Mouse (Mus musculus) adrenal gland, postnatal 14 days (tissue): Measurements from ENCODE around the gene Aacs. TPM values are rescaled to one million over a fixed set of nuclear protein-coding genes. Genes with fewer than 3 reads are reported as not detected.
"Not testable (repeated sequence)": the region's sequence is repeated elsewhere in the genome, so short reads cannot be mapped to it uniquely, and the experiment has no call there.

Experiments
- DNase-seq: peaks from one replicate; pipeline ENCODE4 v3.0.0; 2021; ENCODE audit warnings: mixed read lengths
- long read RNA-seq, 2 experiments: library from polyadenylated mRNA; stranded (forward); transcript quantifications; one replicate each; pipeline ENCODE4 v2.0.0; 2021
- total RNA-seq: library from RNA; stranded (reverse); gene quantifications from 2 replicates; pipeline ENCODE4 v1.2.3, GENCODE M21; 2021

Aacs gene
- total RNA-seq: 25.4 and 27.3 TPM in 2 replicates
- long read RNA-seq, experiment 1, transcript Aacs-201 (18 exons, 3,239 nt): major isoform, 34 of 46 reads
- long read RNA-seq, experiment 1, partial matches to known transcripts: 4 of 46 reads
- long read RNA-seq, experiment 1, other reads (novel, unspliced or antisense): 8 of 46 reads
- long read RNA-seq, experiment 2, transcript Aacs-201 (18 exons, 3,239 nt): major isoform, 24 of 39 reads
- long read RNA-seq, experiment 2, partial matches to known transcripts: 11 of 39 reads
- long read RNA-seq, experiment 2, other reads (novel, unspliced or antisense): 4 of 39 reads

DNA sequence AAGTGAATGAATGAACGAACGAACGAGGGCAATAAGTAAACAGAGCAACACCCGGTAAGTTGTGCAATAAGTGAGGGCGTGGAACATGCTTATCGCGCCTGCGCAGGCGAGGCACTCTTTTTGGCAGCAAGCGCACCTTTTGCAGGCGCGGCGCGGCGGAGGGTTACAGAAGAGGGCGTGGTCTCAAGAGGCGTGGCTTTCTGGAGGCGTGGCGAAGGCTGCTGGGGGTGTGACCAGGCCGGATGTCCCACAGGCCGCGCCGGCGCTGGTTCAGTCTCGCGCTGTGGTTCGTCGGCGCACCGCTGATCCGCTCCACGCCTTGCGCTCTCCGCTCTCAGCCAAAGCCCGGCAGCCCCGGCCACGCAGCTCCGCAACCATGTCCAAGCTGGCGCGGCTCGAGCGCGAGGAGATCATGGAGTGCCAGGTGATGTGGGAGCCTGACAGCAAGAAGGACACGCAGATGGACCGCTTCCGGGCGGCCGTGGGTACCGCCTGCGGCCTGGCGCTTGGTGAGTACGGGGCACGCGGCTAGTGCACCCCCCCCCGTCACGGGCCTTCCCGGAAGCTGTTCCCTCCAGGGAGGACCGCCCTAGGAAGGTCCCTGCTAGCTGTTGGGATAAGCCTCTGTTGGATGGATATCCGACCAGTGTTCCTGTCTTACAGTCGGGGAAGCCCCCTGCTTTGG, at the start of gene Aacs:
Aacs (plus strand) TSS at position 214 of the 685 bp plus-strand sequence.
- DNase-seq: peak; percentile 98

DNA sequence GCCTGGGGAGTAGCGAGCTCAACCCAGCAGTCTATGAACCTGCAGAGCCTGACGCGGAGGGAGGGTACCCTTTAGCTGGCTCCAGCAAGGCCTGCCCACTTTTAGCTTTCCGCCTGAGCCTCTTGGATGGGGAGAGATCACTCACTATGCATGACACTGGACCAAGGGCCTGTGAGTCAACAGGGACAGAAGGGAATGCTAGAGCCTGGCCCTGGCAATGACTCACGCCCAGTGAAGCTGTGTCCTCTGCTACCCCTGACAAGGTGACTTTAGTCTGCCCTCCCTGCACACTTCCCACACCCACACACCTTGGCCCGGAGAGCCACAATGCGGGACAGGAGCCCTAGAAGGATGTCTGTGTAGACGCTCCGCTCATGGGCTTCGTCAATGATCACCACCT, 49.3 kb upstream of the Aacs start:
- DNase-seq: peak; percentile 61

DNA sequence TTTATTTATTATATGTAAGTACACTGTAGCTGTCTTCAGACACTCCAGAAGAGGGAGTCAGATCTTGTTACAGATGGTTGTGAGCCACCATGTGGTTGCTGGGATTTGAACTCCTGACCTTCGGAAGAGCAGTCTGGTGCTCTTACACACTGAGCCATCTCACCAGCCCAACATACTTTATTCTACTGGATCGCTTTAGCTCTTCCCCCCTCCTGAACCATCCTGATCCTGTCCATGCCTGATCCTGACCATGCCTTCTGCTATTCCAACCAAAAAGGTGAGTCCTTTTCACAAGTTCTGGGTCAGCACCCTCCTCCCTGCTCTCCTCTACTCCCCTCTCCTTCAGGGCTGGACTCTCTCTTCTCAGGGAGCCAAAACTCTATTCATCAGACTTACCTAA, 43.3 kb upstream of the Aacs start:
- not testable (repeated sequence) for DNase-seq

DNA sequence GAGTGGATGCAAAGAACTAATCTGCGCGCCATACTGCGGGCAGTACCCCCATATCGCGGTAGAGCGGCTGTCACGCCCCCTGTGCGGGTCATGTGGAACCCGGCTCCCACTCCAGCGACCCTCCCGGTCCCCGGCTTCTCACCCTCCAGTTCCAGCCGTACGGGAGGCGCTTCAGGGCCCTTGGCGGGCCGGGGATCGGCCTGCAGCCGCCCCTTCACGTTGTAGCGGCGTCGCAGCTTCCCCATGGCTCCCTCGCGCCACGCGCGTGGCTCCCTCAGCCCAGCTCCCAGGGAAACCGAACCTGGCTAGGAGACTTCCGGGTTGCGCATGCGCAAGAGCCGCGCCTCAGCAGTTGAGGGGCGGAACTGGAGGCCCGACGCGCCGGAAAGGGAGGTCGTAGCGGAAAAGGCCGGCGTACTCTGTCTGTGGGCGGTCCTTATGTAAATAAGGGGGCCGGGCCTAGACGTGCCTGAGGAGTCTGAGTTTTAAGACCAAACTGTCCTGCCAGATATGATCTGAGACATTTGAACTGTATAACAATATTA, 41.7 kb upstream of the Aacs start, which contains the start of gene Dhx37:
Dhx37 (minus strand) TSS at position 329 of the 545 bp plus-strand sequence.
- DNase-seq: peak; percentile 97

DNA sequence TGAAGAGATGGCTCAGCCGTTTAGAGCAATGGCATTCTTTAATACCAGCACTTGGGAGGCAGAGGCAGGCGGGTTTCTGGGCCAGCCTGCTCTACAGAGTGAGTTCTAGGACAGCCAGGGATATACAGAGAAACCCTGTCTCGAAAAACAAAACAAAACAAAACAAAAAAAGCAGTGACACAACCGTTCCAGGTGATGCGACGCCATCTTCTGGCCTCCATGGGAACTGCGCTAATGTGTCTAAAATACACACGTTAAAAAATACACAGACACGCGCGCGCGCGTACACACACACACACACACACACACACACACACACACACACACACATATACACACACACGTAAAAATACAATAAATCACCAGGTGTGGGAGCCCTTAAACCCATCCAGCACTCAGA, 41.3 kb upstream of the Aacs start:
- DNase-seq: not testable (repeated sequence)

DNA sequence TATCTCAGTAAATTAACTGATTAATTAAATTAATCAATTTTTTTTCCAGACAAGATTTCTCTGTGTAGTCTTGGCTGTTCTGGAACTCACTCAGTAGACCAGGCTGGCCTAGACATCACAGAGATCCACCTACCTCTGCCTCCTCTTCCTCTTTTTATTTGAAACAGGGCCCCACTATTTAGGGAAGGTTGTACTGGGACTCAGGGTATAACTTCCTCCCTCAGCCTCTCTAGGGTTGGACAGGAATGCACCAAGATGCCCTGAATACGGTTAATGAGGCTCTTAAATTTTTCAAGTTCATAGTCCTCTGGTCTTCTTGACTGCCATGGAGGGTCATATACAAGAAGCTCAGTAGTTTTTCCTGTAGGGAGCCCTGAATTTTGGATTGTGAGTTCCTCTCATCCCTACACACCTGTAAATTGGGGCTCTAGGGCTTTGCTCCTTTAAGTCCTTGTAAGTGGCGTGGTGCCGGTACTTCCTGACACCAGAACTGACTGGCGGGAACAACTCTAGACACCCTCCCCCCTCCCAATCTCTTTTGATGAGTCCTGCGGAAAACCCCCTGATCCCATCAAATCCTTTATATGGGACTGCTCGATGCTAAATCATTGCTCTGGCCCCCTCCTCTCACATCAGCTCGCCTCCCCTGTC, 34.9 kb upstream of the Aacs start:
- DNase-seq: no peak

DNA sequence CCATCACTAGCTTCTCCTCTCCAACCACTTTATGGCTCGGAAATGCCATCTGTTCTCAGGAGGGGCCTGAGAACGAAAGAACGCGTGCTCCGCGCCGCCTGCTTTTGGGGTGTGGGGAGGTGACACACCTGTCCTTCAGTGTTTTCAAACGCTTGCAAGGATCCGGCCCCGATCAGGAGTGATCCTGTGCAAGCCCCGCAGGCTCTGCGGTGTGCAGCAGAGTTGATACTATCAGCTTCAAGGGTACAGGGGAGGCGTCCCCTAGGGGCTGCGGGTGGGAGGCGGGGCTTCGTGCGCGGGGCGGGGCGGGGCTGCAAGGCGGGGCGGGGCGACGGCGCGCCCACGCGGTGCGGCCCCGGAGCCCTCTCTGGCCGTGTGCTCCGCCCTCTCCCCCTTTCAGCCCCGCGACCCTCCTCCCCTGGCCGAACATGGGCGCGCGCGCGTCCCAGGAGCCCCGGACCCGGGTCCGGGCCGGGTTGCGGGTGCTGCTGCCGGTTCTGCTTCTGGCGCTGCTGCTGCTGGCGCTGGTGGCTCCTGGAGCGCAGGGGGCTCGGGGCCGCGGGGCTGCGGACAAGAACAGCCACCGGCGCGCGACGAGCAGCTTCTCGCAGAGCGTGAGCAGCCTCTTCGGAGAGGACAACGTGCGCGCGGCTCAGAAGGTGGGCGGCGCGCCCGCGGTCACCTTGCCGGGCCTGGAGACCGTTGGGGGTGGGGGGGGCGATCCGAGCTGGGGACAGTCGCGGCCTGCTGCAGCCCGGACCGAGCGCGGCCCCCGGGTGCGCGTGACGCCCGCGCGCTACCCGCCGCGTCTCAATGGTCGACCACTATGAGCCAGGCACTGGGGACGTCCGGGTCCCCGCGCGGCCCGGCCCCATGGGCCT, 34.1 kb upstream of the Aacs start, which contains the start of gene Bri3bp:
Bri3bp (plus strand) TSS at position 335 of the 881 bp plus-strand sequence.
- DNase-seq: peak; percentile 76

DNA sequence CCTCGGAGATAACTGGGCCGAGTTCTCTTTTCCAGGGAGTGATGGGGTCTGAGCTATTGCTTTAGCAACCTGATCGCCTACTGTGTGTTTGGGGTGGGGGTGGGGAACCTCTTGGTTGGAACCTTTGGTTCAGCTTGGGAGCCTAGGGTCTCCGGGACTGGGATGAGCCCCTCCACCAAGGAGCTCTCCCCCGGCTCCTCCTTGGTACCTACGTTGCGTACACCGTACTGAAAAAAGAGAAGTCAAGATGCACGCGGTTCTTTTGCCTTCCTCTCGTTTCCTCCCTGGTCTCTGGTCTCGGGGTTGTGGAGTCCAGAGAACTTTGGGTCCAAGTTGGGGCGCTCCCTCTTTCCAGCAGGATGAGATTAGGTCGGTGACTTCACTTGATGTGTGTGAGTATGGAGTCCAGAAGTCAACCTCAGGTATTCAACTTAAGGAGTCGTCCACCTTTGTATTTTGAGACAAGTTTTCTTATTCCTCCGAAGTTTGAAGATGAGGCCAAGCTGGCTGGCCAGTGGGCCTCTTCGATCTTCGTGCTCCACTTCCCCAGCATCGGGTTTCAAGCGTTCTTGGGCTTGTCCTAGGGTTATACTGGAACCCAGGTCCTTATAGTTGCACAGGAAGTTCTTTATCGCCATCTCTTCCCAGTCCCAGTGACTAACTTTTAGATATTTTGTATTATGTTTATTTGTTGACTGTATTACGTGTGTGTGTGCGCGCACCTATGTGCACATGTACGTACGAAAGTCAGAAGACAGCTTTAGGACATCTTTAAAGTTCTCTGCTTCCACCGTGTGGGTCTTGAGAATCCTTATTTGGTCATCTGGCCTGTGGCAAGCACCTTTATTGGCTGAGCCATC, 33.2 kb upstream of the Aacs start:
- no peak for DNase-seq

DNA sequence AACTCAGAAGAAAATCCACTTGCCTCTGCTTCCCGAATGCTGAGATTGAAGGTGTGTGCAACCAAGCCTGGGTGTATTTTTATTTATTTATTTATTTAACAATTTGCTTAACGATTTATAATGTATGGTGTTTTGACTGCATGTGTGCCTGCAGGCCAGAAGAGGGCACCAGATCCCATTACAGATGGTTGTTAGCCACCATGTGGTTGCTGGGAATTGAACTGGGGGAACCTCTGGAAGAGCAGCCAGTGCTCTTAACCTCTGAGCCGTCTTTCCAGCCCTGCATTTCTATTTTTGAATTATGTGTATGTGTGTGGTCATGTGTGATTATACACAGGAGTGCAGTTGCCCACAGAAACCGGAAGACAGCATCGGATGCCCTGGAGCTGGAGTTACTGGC, 32.3 kb upstream of the Aacs start:
- DNase-seq: no peak

DNA sequence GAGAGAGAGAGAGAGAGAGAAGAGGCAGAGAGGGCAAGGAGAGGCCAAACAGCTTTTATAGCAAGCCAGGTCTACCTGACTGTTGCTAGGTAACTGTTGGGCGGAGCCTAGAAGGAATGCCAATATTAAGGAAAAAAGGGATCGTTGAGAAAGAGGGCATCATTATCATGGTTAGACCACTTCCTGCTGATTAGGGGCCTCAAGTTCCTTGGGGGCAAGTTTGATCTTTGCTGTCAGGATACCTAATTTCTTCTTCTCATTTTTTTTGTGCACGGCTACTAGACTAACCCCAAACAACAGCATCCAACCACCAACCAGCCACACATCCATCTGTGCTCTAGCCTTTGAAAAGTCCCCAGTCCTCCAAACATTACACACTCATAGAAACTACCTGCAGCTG, 31.7 kb upstream of the Aacs start:
- no peak for DNase-seq

DNA sequence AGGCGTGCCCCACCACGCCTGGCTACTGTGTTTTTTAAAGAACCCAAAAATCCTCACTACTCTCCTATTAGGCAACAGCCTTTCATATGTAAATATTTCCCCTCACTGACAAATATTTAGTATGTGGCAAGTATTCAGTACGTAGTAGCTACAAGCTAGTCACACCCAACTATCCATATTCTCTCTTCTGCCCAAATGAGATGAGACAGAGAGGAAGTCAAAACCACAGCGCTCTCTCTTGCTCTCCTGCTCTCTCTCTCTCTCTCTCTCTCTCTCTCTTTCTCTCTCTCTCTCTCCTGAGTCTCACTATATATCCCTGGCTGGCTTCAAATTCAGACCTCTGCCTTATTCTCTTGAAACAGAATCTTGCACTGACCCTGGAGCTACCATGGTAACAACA, 31.1 kb upstream of the Aacs start:
- no peak for DNase-seq

DNA sequence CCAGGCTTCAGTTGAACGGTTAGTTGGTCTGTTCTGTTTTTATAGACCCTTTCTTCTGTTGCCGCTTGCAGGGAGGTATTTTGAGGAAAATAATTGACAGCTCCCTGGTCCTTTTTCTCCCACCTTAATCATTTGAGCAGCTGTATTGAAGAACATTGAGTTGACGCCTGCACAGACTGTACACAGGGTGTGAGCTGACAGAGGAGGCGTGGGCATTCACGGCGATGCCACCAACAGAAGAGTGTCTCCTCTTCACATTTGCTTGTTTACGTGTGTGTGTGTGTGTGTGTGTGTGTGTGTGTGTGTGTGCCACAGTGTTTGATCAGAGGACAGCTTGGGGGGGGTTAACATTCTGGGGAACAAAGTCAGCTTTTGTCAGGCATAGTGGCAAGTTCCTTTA, 29.3 kb upstream of the Aacs start:
- no peak for DNase-seq

DNA sequence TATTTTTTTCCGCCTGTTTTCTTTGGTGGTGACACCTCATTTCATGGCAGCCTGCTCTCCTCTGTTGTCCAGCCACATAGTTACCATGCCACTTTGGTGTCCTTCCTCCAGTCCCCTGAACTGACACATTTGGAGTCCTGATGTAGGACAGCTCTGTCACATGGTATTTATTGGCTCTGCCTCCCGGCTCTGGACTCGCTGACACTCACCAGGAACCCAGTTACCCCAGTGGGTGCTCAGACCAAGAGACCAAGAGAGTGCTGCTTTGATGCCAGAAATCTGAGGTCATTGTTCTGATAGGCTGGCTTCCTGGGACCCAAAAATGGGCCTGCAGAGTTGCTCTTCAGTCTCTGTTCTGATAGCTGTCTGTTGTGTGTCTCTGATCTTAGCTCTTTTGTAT, 27.6 kb upstream of the Aacs start:
- peak; percentile 57 for DNase-seq

DNA sequence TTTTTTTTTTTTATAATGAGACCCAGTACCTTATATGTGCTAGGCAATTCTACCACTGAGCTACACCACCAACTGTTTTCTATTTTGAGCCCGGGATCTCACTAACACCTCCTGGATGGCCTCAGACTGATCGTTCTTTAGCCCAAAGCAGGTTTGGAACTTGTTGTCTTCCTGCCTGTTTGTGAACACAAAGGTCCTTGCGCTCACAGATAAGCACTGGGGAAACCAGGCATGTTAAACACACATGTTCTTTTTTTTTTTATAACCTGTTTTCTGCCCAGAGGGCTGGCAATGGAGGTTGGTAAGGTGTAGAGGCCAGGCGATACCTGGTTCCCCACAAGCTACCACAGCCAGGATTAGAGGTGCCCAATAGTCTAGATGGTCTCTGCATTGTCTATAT, 27.0 kb upstream of the Aacs start:
- DNase-seq: no peak

DNA sequence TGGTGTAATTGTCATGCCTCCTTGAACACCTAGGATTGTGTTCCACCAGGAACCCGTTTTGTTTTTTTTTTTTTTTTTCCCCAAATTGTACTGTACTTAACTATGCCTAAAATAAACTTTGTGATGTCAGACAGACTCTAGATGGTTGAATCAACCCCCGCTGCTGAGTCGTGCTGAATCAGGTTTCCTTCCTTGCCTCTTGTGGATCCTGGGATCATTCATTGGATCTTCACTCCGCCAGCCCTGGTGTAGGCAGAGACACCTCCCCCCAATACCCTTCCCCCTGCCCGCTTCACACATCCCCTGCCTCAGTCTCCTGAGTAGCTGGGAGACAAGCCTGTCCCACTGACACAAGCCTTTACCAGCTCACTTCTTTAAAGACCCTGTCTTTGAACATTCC, 26.3 kb upstream of the Aacs start:
- DNase-seq: no peak

DNA sequence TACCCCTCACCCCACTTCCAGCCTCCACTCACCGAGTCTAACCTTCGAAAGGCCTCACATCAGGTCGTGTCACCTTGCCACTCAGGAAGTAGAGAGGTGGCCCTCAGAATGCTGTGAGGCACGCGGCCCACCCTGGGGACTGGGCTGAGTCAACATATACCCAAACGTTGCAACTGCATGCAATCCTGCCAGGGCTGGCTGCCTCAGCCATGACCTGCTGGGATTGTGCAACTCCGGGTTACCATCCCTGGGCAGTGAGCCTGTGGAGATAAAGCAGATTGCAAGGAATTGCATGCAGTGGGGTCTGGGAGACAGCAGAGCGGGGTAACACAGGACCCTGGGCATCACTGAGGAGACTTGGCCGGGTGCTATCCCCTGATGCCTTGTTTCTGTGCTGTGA, 23.0 kb upstream of the Aacs start:
- DNase-seq: peak; percentile 84

DNA sequence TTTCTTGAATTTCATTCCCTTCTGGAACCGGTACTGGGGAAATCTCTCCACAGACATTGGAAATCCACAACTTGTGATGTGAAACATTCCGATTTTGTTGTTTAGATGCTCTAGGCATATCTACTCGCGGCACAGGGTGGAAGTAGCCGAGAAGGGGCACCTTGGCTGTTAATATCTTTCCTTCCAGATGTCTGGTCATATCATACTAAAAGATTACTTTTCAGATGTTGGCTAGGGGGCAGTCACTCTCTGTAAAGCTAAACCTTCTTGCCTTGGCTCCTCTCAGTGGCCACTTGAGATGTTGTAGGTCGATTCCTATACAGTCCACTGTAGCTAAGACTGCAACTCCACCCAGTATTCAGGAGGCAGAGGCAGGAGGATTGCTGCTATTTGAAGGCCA, 19.5 kb upstream of the Aacs start:
- DNase-seq: no peak

DNA sequence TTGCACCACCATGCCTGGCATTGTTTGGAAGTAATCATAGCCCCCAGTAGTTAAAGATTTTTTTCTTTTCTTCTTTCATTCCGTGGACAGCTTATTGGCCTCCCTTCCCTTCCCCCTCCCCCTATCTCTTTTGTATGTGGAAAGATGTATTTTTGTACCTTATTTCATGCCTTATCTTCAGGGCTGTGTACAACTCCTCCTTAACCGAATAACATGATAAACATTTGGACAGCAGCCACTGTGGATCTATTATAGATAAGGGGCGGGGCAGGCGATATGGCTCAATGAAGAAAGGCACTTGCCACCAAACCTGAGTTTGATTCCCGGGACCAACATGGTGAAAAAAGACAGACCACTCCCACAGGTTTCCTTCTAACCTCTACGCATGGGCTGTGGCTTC, 18.1 kb upstream of the Aacs start:
- DNase-seq: no peak

DNA sequence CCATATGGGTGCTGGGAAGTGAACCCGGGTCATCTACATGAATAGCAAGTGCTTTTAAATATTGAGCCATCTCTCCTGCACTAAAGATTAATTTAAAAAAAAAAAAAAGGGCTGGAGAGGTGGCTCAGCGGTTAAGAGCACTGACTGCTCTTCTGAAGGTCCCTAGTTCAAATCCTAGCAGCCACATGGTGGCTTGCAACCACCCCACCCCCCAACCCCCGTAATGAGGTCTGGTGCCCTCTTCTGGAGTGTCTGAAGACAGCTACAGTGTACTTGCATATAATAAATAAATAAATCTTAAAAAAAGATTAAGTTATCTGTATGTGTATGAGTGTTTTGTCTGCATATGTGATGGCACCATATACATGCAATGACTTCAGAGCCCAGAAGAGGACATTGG, 15.0 kb upstream of the Aacs start:
- no peak for DNase-seq

DNA sequence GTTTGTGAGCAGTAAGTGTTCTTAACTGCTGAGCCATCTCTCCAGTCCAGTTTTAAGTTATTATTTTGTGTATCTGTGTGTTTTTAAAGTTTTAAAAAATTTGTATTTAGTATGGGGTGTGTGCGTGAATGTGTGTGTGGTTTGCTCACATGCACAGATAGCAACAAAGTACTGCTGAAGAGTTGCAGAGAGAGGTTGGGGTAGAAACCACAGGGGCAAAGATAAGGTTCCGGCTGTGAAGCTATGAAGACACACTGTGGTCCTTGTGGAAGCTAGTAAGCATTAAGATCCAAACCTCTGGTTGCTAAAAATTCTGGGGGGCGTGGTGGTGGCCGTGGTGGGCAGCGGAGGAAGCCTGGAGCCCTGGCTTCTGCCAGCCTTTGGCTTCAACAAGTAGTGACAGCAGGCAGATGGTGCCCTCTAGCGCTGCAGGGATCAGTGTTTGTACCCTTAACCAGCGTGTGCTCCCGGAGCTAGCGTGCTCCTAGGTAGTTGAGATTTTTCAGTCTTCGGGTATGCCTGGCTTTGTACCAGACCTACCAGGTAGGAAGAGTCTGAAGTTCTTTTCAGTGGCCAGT, 13.7 kb upstream of the Aacs start:
- DNase-seq: peak; percentile 80

DNA sequence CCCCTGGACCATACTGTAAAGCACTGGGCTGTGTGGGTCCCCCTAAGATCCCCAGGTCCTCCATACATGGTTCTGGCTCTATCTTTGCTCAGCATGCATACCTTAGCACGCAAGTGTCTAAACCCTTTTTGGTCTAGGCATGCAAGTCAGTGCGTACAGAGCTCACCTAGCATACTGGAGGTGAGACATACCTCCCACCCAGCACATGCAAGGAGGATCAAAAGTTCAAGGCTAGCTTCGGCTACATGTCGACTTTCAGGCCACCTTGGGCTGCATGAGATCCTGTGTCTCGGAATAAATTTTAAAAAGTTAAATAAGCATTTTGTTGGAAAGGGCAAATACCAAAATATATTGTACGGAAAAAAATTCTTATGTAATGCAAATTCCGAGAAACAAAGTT, 10.4 kb upstream of the Aacs start:
- no peak for DNase-seq
